Mouse (Mus musculus) lung, postnatal 0 days (tissue): ENCODE measurements around the gene Hist2h3c1. TPM values are rescaled to one million over a fixed set of nuclear protein-coding genes. Genes with fewer than 3 reads are reported as not detected.
"Not testable (repeated sequence)": the region's sequence is repeated elsewhere in the genome, so short reads cannot be mapped to it uniquely, and the experiment has no call there.

ENCODE experiments used
- ATAC-seq: fragments of 200-750 bp; cut with Nextera tagmentation; 2 replicates; pipeline ENCODE4 v1.8.0; 2017; ENCODE audit warnings: moderate library complexity
- DNase-seq: peaks from one replicate; pipeline ENCODE4 v3.0.0-alpha.2; 2016; ENCODE audit warnings: low spot score
- H3K27ac ChIP-seq: fragments of 300-500 bp; sonication (generic); 2 replicates; pipeline ENCODE4 v1.5.1; 2014; ENCODE audit warnings: antibody characterized with exemption, mild to moderate bottlenecking, low read length, mixed read lengths
- H3K27me3 ChIP-seq: fragments of 300-500 bp; sonication (generic); replicated peaks from 2 replicates; pipeline ENCODE4 v1.6.1; 2014; ENCODE audit warnings: low read length, mixed read lengths; ENCODE audit not compliant: insufficient read depth
- H3K36me3 ChIP-seq: fragments of 300-500 bp; sonication (generic); 2 replicates; pipeline ENCODE4 v1.6.1; 2014; ENCODE audit warnings: low read length, mixed read lengths; ENCODE audit not compliant: insufficient read depth
- H3K4me1 ChIP-seq: fragments of 300-500 bp; sonication (generic); 2 replicates; pipeline ENCODE4 v1.6.1; 2014; ENCODE audit warnings: antibody characterized with exemption, low read depth, low read length, mixed read lengths; ENCODE audit not compliant: insufficient read depth
- H3K4me2 ChIP-seq: fragments of 300-500 bp; sonication (generic); replicated peaks from 2 replicates; pipeline ENCODE4 v1.6.1; 2014; ENCODE audit warnings: low read depth, mild to moderate bottlenecking, low read length, moderate library complexity, mixed read lengths
- H3K4me3 ChIP-seq: fragments of 300-500 bp; sonication (generic); 2 replicates; pipeline ENCODE4 v1.5.1; 2014; ENCODE audit warnings: low read depth, low read length
- H3K9ac ChIP-seq: fragments of 300-500 bp; sonication (generic); replicated peaks from 2 replicates; pipeline ENCODE4 v1.6.1; 2014; ENCODE audit warnings: low read depth, mild to moderate bottlenecking
- H3K9me3 ChIP-seq: fragments of 300-500 bp; sonication (generic); 2 replicates; pipeline ENCODE4 v1.6.1; 2016; ENCODE audit warnings: low read length, mixed read lengths
- CTCF ChIP-seq: IDR thresholded peaks from 2 replicates; pipeline ENCODE4 v1.5.1; 2016; ENCODE audit warnings: antibody characterized with exemption, mild to moderate bottlenecking
- EP300 ChIP-seq: IDR thresholded peaks from 2 replicates; pipeline ENCODE4 v1.6.1; 2016; ENCODE audit warnings: antibody characterized with exemption, mild to moderate bottlenecking, control low read depth
- WGBS: fragments of 180-500 bp; shearing (Covaris S2); extraction: QIAGEN DNeasy Blood & Tissue Kit; methylation state at CpG from one replicate; pipeline ENCODE4 v1.1.7; 2014; 5-methylcytosine and 5-hydroxymethylcytosine counted together
- polyA plus RNA-seq: library from polyadenylated mRNA; unstranded; fragments of >200 nt; fragmentation: Nextera tagmentation; extraction: Ambion mirVana; gene quantifications from 2 replicates; pipeline ENCODE4 v1.2.1, GENCODE M21; 2015

Hist2h3c1 gene
- polyA plus RNA-seq, 1 experiment from 2014 or later, result not detected

- DNase-seq (no peak), ATAC-seq (no peak)
- Histone ChIP-seq H3K9ac (no peak overlapping the region), H3K4me3 (no peak overlapping the region), H3K4me2 (peak overlapping the region; percentile 44; the same call in 1 of the 2 replicates), H3K4me1 (peaks cover 6% of the 10 kb centered on the region; the same call in 1 of the 2 replicates), H3K9me3 (no peaks in the 10 kb centered on the region), H3K36me3 (no peaks in the 10 kb centered on the region), H3K27me3 (no peaks in the 10 kb centered on the region), H3K27ac (no peak overlapping the region)
- WGBS, result 3% methylated on average over 12 of the region's 12 CpGs
- TF ChIP-seq CTCF (no peak), EP300 (no peak)
Observed at GRCm38 (mm10) chr3:96237904-96238511, 8.5 kb upstream of the Hist2h3c1 start.

DNA sequence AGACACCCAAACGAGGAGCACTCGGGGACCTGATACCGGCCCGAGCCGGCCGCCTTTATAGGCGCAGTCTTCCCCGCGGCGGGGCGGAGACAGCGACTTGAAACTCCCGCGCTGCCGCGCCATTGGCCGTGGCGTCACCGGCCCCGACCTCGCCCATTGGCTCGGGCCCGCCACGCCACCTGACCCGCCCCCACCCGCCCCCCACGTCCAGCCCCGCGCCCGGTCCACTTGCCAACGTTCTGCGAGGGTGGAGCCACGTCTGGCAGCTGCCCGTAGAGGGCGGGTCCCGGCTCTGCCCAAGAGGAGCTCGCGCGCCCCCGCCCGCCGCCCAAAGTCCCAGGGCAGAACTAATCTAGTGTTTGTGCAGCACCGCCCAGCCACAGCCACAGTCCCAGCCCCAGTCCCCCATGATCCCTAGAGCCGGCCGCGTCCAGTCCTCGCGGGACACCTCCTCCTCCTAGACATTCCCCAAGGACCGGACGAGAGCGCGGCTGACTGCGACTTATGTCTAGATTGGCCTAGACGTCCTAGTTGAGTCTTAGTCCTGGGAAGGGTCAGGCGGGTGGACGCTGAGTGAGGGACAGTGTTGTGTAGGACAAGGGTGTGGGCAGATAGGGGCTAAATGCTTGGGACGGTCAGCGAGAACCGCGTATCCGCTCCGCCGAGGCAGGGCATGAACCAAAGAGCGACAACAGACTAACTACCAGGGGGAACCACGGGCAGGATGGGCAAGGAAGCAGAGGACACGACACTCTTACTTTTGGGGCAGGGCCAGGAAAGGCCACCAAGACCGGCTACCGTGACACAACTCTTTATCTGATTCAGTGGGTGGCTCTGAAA, 7.3 kb upstream of the Hist2h3c1 start, which contains the start of gene Hist2h3c2:
TSS of gene Hist2h3c2 (minus strand) at position 174 of the 840 bp plus-strand sequence.
- not testable (repeated sequence) for DNase-seq, H3K9ac ChIP-seq
- WGBS, result 0% methylated on average over 7 of the region's 68 CpGs

GRCm38 (mm10) chr3:96239949-96240798, 6.3 kb upstream of the Hist2h3c1 start, which contains the start of gene Hist2h2aa2:
TSS of gene Hist2h2aa2 (minus strand) at chr3:96240276.
- H3K4me3 ChIP-seq, result peak within 1 kb of the TSS; percentile 28; the same call in 1 of the 2 replicates
- ATAC-seq (peak; percentile 83), DNase-seq (peak; percentile 89)
- peaks cover 13% of the 10 kb centered on the region for H3K4me1 ChIP-seq
- H3K27me3 ChIP-seq, H3K36me3 ChIP-seq, H3K9me3 ChIP-seq: not testable (repeated sequence)
- peak within 1 kb of the TSS; percentile 36 for H3K9ac ChIP-seq
- peak within 1 kb of the TSS; percentile 78 for H3K27ac ChIP-seq
- WGBS, result 4% methylated on average over 28 of the region's 85 CpGs
- H3K4me2 ChIP-seq, result peak within 1 kb of the TSS; percentile 38

More for the DNA sequence above, 7.3 kb upstream of the Hist2h3c1 start, which contains the start of gene Hist2h3c2:
- Histone ChIP-seq H3K4me3 (peak within 1 kb of the TSS; percentile 28; the same call in 1 of the 2 replicates), H3K27ac (peak within 1 kb of the TSS; percentile 57; the same call in 1 of the 2 replicates), H3K4me1 (peaks cover 11% of the 10 kb centered on the region), H3K4me2 (peak within 1 kb of the TSS; percentile 44)
- peak; percentile 91 for ATAC-seq
- not testable (repeated sequence) for H3K27me3 ChIP-seq, H3K9me3 ChIP-seq, H3K36me3 ChIP-seq

GRCm38 (mm10) chr3:96240799-96241197, 5.7 kb upstream of the Hist2h3c1 start:
- 71% methylated on average over 9 of the region's 9 CpGs for WGBS
- H3K4me1 ChIP-seq, result peaks cover 13% of the 10 kb centered on the region
- H3K36me3 ChIP-seq, result no peaks in the 10 kb centered on the region
- peak overlapping the region; percentile 78 for H3K27ac ChIP-seq
- H3K4me2 ChIP-seq, result peak overlapping the region; percentile 38
- TF ChIP-seq CTCF (no peak), EP300 (no peak)
- H3K4me3 ChIP-seq, result peak overlapping the region; percentile 14; the same call in 1 of the 2 replicates
- no peaks in the 10 kb centered on the region for H3K27me3 ChIP-seq
- H3K9ac ChIP-seq, result peak overlapping the region; percentile 36
- H3K9me3 ChIP-seq, result no peaks in the 10 kb centered on the region
- ATAC-seq (no peak), DNase-seq (no peak)

- peak overlapping the region; percentile 37 for H3K9ac ChIP-seq
- no peaks in the 10 kb centered on the region for H3K27me3 ChIP-seq
- DNase-seq (no peak), ATAC-seq (no peak)
- peak overlapping the region; percentile 90 for H3K27ac ChIP-seq
- WGBS, result 70% methylated on average over 7 of the region's 7 CpGs
- peak overlapping the region; percentile 28; the same call in 1 of the 2 replicates for H3K4me3 ChIP-seq
- H3K4me2 ChIP-seq, result peak overlapping the region; percentile 55
- no peak for TF ChIP-seq CTCF
- TF ChIP-seq EP300, result no peak
- H3K36me3 ChIP-seq, result no peaks in the 10 kb centered on the region
- no peaks in the 10 kb centered on the region for H3K9me3 ChIP-seq
- peaks cover 14% of the 10 kb centered on the region for H3K4me1 ChIP-seq
Observed at GRCm38 (mm10) chr3:96243921-96244572, 2.4 kb upstream of the Hist2h3c1 start.

DNA sequence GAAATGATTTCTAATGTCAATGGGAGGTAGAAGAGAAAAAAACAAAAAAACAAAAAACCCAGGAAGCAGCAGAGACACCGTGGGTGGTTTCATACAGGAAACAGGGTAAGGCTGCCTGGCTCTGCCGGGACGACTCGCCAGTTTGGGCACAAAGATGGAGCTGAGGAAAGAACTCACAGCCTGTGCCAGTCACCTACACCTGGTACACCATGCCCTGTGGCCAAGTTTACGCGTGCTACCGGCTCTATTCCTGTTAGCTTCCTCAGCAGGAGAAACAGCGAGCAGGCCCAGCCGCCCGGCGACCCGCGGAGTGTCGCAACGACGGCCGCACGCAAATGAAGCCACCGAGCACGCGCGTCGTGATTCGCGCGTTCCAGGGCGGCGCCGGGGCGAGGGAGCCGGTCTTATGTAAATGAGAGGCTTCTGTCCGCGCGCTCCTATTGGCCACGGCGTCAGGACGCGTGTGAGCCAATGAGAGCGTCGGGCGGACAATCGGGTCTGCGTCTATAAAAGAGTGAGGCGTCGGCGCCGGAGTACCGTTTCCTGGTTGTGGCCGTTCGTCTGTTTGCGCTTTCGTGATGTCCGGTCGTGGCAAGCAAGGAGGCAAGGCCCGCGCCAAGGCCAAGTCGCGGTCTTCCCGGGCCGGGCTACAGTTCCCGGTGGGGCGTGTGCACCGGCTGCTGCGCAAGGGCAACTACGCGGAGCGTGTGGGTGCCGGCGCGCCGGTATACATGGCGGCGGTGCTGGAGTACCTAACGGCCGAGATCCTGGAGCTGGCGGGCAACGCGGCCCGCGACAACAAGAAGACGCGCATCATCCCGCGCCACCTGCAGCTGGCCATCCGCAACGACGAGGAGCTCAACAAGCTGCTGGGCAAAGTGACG, 1.2 kb upstream of the Hist2h3c1 start, which contains the start of gene Hist2h2aa1:
TSS of gene Hist2h2aa1 (plus strand) at position 495 of the 884 bp plus-strand sequence.
- Histone ChIP-seq H3K27ac (peak within 1 kb of the TSS; percentile 90), H3K9ac (peak within 1 kb of the TSS; percentile 37), H3K4me3 (peak within 1 kb of the TSS; percentile 28), H3K4me1 (peaks cover 14% of the 10 kb centered on the region), H3K4me2 (peak within 1 kb of the TSS; percentile 55)
- ATAC-seq (peak; percentile 85), DNase-seq (peak; percentile 85)
- 0% methylated on average over 15 of the region's 88 CpGs for WGBS
- not testable (repeated sequence) for H3K27me3 ChIP-seq, H3K9me3 ChIP-seq, H3K36me3 ChIP-seq

GRCm38 (mm10) chr3:96246018-96246417, 467 bp upstream of the Hist2h3c1 start:
- ATAC-seq, result not testable (repeated sequence)
- 0% methylated on average over 10 of the region's 21 CpGs for WGBS

More at GRCm38 (mm10) chr3:96246018-96246417, 467 bp upstream of the Hist2h3c1 start:
- H3K4me2 ChIP-seq, H3K9ac ChIP-seq, H3K27ac ChIP-seq, H3K27me3 ChIP-seq, H3K9me3 ChIP-seq, H3K36me3 ChIP-seq, DNase-seq: not testable (repeated sequence)
- Histone ChIP-seq H3K4me3 (peak overlapping the region; percentile 25; the same call in 1 of the 2 replicates), H3K4me1 (peaks cover 10% of the 10 kb centered on the region)
